Mouse (Mus musculus) Patski (cell line): ENCODE data around the gene Gm49383. TPM values are rescaled to one million over a fixed set of nuclear protein-coding genes. Genes with fewer than 3 reads are reported as not detected.

Source experiments
- ATAC-seq: fragments of 100-300 bp; one replicate; pipeline ENCODE4 v1.8.0; 2021
- CTCF ChIA-PET: fragments of 350-600 bp; sonication (Branson Sonifier 250); formaldehyde crosslinking; loops from one replicate; lab custom pipeline; 2022; ENCODE audit warnings: inconsistent platforms; lab: Charles Lee
- POLR2A ChIA-PET: fragments of 350-600 bp; sonication (Branson Sonifier 250); formaldehyde crosslinking; loops from one replicate; lab custom pipeline; 2022; ENCODE audit warnings: antibody characterized with exemption, inconsistent platforms; lab: Charles Lee
- DNase-seq: peaks from one replicate; pipeline ENCODE4 v3.0.0-alpha.2; 2011; ENCODE audit warnings: low read depth, low spot score
- H3K27me3 ChIP-seq: fragments of 371-371 bp; one replicate; pipeline ENCODE4 v1.5.1; 2021
- CTCF ChIP-seq: fragments of 100-300 bp; IDR thresholded peaks from one replicate; pipeline ENCODE4 v1.5.1; 2021
- in situ Hi-C: fragments of 300-500 bp; cut with MboI; formaldehyde crosslinking; loops from 3 replicates; pipeline ENCODE4 v1.11.1; 2018; ENCODE audit warnings: low pct_unique_long_range_greater_than_20kb, mixed read lengths
- polyA plus RNA-seq: library from polyadenylated mRNA; unstranded; gene quantifications from one replicate; pipeline ENCODE4 v1.2.3, GENCODE M21; 2021

The Gm49383 gene
- polyA plus RNA-seq, 1 experiment from 2014 or later: 6.5 TPM

DNA sequence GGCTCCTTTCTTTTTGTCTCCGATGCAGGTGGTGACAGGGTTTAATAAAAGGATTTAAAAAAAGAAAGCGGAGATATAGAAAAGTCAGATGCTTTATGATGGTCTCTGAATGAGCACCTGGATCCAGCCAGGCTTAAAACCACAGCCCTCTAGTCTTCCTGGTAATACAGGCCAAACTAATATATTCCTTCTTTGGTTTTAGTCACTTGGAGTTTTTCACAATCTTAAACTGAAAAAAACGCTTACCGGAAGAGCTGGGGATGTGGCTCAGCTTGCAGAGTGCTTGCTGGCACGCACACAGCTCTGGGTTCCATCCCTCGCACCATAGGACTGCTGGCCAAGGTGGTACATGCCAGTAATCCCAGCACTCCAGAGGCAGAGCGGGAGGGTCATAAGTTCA lies 19.7 kb upstream of the Gm49383 start:
- in situ Hi-C loops: loop anchor here (25.0 kb wide), 1 partner anchor 371 kb away; the partner anchor contains the start of gene Vcpkmt

DNA sequence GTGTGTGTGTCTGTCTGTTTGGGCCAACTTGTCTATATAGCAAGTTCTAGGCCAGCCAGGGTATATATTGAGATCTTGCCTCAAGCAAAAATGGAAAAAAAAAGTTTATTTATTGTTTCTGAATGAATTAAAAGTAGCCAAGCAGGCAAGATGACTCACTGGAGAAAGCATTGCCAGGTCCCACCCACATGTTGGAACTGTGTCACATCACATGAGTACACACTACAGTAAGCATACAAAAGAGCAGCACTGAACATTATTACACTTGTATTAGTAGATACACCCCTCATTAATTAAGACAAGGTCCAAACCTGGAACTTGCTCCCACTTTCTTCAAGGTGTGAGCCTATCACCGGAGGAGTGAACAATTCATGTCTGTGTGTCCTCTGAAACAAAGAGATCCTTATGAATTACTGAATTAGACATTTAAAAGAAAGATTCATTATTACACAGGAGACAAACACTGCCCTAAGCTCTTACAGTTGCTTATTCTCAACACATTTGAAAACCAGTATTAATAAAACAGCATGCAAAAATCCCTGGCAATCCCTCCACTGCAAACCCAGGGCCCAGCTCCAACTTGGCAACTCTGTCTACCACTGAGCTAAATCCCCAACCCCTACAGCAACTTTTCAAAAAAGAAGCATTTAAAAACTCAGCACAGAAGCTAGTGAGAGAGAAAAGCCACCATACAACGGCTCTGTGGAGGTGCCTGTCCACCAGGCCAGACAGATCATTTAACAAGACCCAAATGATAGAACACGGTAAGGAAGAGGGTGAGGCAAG lies 18.3 kb upstream of the Gm49383 start:
- no peaks in the 10 kb centered on the region for H3K27me3 ChIP-seq
- TF ChIP-seq CTCF: no peak
- ATAC-seq (no peak), DNase-seq (no peak)
- ChIA-PET POLR2A (interaction anchor here (0.6 kb wide), 1 partner anchor 87 kb away, joined by 3 read pairs; no protein-coding TSS in a partner anchor), CTCF (no interaction called here)
- in situ Hi-C loops: loop anchor here (5.0 to 25.0 kb wide), 2 partner anchors 92 to 372 kb away; partner anchors contain the start of gene Vcpkmt

More for the DNA sequence above, 19.7 kb upstream of the Gm49383 start:
- H3K27me3 ChIP-seq: no peaks in the 10 kb centered on the region
- ChIA-PET CTCF (no interaction called here), POLR2A (no interaction called here)
- no peak for TF ChIP-seq CTCF
- DNase-seq: no peak
- ATAC-seq: no peak

DNA sequence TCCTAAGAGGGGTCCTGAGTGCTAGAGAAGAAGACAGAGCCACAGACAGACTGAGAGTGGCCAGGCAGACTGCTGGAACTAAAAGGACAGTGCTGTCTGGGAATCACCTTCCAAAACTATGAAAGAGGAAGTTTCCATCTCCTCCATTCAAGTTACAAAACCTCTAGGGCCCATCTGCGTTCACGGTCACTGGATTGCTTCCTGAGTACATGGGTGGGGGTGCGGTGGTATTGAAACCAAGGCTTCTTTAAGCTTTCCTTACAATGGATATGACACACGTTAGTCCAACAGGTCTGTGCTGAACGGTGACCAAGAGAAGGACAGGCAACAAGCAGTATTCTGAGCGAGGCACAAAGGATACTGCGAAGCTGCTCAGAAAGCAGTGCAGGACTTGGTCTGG lies 17.5 kb upstream of the Gm49383 start:
- in situ Hi-C loops: loop anchor here (5.0 to 25.0 kb wide), 2 partner anchors 93 to 373 kb away; partner anchors contain the start of gene Vcpkmt
- H3K27me3 ChIP-seq: no peaks in the 10 kb centered on the region
- no peak for TF ChIP-seq CTCF
- ChIA-PET CTCF (no interaction called here), POLR2A (no interaction called here)
- DNase-seq: no peak
- no peak for ATAC-seq

DNA sequence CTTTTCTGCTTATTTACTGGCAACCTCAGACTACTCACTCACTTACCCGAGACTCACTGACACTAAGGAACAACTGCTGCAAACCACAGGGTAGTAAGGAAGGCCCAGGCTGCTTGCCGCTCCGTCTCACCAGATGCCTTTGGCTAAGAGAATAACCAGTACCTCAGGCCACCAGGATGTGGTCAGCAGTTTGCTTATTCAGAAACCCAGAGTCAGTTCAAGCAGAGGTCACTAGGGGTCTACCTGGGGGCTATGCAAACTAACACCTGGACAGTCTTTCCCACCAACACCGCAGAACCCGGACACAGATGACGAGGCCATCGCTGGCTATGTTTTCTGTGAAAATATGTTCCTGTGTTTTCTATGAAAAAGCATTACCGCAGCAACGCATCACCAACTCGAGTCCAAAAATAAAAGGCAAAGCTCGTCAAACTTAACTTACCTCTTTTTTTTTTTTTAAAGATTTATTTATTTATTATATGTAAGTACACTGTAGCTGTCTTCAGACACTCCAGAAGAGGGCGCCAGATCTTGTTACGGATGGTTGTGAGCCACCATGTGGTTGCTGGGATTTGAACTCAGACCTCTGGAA lies 16.4 kb upstream of the Gm49383 start:
- ATAC-seq (no peak), DNase-seq (no peak)
- in situ Hi-C loops: loop anchor here (5.0 to 25.0 kb wide), 2 partner anchors 94 to 374 kb away; partner anchors contain the start of gene Vcpkmt
- TF ChIP-seq CTCF: peak; percentile 42
- H3K27me3 ChIP-seq: no peaks in the 10 kb centered on the region
- ChIA-PET POLR2A (no interaction called here), CTCF (no interaction called here)

DNA sequence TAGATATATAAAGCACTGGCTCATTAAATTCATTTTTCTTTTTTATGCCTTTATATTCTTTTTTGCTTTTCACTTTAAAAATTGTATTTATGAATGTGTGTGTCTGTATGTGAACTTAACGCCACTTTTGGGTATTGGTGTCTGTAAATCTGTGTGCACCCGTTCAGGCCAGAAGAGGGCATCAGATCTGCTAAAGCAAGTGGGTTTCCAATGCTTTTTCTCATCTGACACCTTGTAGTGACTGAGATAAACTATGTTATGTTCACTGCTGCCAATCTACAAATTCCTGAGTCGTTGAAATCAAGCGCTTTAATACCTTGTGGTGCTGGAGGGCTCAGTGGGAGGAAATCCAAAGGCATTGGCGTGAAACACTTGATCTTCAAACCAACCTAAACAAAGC lies 14.2 kb upstream of the Gm49383 start:
- ChIA-PET POLR2A (no interaction called here), CTCF (no interaction called here)
- DNase-seq: no peak
- H3K27me3 ChIP-seq: no peaks in the 10 kb centered on the region
- no peak for ATAC-seq
- in situ Hi-C loops: loop anchor here (5.0 to 25.0 kb wide), 2 partner anchors 96 to 376 kb away; partner anchors contain the start of gene Vcpkmt
- peak; percentile 49 for TF ChIP-seq CTCF

DNA sequence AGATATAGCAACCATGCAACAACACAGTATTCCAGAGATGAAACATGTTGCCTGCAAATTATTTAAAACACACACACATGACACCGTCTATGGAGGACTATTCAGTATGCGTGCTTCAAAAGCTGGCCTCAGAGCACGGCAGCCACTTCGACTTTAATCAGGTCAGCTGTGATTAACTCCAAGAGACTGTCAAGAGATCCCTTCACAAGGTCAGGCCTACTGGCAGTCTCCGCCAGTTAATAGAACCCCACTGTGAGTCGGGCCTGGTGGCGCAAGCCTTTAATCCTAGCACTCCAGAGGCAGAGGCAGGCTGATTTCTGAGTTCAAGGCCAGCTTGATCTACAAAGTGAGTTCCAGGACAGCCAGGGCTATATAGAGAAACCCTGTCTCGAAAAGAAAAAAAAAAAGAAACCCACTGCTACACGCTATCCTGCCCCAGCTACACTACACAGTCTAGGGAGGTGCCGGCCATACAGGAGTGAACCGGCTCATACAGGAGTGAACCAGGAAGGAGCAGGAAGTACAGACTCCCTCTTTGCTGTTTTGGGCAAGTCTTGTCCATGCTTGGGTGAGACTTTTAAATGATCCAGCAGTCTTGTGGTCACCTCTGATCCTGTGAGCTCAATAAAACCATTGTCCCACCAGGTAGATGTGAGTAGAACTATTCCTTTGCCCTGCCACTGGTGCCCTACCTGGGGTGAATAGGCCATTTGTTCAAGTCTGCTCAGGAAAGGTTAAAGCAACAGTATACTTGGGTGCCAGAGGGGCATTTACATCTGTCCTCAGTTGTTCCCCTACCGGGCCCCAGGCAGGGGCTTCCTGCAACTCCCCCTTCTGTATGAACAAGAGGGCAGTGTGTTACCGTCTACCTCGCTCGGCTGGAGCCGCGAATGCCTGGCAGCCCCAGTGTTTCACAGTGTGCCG lies 13.4 kb upstream of the Gm49383 start:
- in situ Hi-C loops: loop anchor here (5.0 to 25.0 kb wide), 2 partner anchors 97 to 377 kb away; partner anchors contain the start of gene Vcpkmt
- CTCF ChIA-PET: no interaction called here
- TF ChIP-seq CTCF: no peak
- no peak for ATAC-seq
- DNase-seq: no peak
- POLR2A ChIA-PET: no interaction called here
- no peaks in the 10 kb centered on the region for H3K27me3 ChIP-seq

DNA sequence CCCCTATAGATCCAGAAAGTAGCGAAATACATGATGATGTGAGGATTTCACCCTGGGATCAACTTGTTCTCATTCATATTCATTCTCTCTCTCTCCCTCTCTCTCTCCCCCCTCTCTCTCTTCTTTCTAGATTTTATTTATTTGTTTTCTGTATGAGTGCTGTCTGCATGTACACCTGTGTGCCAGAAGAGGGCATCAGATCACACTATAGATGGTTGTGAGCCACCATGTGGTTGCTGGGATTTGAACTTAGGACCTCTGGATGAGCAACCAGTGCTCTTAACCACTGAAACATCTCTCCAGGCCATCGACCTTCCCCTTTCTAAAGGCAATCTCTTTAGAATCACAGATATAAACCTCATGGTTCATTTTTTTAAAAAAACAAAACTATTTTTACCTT lies 11.6 kb upstream of the Gm49383 start:
- DNase-seq (no peak), ATAC-seq (no peak)
- in situ Hi-C loops: loop anchor here (25.0 kb wide), 1 partner anchor 379 kb away; the partner anchor contains the start of gene Vcpkmt
- H3K27me3 ChIP-seq: no peaks in the 10 kb centered on the region
- ChIA-PET CTCF (no interaction called here), POLR2A (no interaction called here)
- peak; percentile 59 for TF ChIP-seq CTCF

DNA sequence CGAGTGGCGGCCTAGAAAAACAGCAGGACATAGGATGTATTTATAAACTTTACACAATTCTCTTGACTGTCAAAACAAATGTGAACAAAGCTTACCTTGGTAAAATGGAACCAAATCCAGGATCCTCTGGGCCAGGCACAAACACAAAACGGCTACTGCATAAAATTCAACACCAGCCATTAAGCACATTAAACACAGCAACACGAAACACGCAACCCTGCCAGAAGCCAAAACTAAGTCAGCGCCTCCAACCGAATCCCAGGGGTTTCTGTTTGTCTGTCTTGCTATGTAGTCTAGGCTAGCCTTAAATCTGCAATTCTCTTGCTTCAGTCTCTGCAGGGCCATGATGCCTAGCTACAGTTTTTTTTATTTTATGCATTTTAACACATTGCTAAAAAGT lies 11.0 kb upstream of the Gm49383 start:
- in situ Hi-C loops: loop anchor here (25.0 kb wide), 1 partner anchor 379 kb away; the partner anchor contains the start of gene Vcpkmt
- CTCF ChIA-PET: no interaction called here
- ATAC-seq (no peak), DNase-seq (no peak)
- POLR2A ChIA-PET: no interaction called here
- TF ChIP-seq CTCF: no peak
- H3K27me3 ChIP-seq: no peaks in the 10 kb centered on the region

DNA sequence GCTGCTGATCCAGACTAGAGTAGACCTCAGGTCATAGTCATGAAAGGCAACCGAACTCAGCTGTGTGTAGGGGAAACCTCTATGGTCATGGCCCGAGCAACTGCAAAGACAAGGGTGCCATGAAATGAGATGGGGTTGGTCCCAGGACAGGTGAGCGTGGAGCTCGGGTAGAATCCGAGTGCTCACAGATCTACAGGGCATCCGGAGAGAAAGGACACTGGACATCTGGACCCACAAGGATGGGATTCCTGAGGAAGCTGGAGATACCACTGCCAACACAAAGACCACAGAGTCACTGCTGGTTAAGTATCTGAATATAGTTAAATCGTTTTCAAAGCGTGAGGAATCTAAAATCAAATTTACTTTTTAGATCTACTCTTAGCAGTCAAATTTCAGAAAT lies 10.5 kb upstream of the Gm49383 start:
- CTCF ChIA-PET: no interaction called here
- POLR2A ChIA-PET: no interaction called here
- no peak for TF ChIP-seq CTCF

More for the DNA sequence above, 10.5 kb upstream of the Gm49383 start:
- H3K27me3 ChIP-seq: no peaks in the 10 kb centered on the region
- DNase-seq (no peak), ATAC-seq (no peak)
- in situ Hi-C loops: loop anchor here (25.0 kb wide), 1 partner anchor 380 kb away; the partner anchor contains the start of gene Vcpkmt
